Mouse (Mus musculus): ENCODE data around the gene Gm12666.

- TF ChIP-seq CTCF (IDR thresholded peaks at IDR 0.05; ENCODE audit: borderline replicate concordance, insufficient read depth, low read length), result no peak
- TF ChIP-seq POLR2A (IDR thresholded peaks at IDR 0.05; ENCODE audit: low read depth, low read length), result no peak
These were observed 34.8 kb upstream of the Gm12666 start for GRCm38 (mm10) chr4:92226326-92226725.
